Mouse (Mus musculus): Measurements from ENCODE around the gene Fbxl17. TPM values are rescaled to one million over a fixed set of nuclear protein-coding genes. Genes with fewer than 3 reads are reported as not detected.
A peak's percentile ranks its signal among the peaks of the same experiment; 100 is the strongest.

Fbxl17 gene
- total RNA-seq, 1 experiment from 2014 or later = 17.1 TPM

GRCm38 (mm10) chr17:63352634-63353195 is 147.1 kb downstream of the Fbxl17 start:
- ATAC-seq (ENCODE audit: extremely low read depth, insufficient number of reproducible peaks, low FRiP score, poor library complexity, severe bottlenecking) = no peak

DNA sequence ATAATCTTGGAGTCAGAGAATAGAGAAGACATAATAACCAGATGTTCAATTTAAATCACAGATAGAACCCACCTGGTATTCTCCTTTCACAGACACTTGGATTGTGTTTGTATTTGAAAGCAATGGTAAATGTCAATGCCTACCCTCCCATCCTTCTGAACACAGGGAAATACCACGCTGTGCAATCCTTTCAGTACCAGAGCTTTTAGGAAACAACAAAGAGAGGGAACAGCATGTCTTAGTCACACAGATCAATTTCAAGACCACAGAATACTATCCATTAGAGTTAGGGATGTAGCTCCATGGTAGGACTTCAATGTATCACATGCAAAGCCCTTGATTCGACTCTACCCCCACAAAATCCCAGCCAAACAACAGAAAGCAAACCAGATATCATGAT is 148.1 kb downstream of the Fbxl17 start:
- ATAC-seq (ENCODE audit: extremely low read depth, insufficient number of reproducible peaks, low FRiP score, poor library complexity, severe bottlenecking) = no peak

DNA sequence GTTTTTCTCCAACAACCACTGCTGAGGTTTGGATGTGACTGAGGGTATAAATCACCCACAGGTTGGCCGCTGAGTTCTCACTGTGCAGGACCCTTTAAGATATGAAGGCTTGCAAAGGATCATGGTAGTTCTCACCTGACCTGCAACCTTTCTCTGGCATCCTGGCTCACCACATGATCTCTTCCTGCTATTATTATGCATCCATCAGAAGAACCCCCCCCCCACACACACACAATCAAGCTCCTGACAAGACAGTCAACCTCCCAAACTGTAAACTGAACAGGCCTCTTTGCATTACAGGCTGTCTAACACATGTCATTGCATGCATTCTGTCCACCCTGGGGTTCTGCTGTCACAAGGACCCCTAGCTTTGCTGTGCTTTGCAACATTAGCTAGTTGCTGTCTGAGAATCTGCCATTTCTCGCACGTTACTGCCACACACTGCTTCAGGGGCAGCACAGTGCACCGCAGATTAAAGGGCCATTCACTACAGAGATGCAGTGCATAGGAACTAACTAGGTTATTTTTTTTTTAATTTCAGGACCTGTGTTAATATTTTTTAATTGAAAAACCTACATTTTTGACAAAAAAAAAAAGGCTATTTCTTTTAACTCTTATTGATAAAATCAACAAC is 148.8 kb downstream of the Fbxl17 start:
- ATAC-seq (ENCODE audit: extremely low read depth, insufficient number of reproducible peaks, low FRiP score, poor library complexity, severe bottlenecking) = no peak

GRCm38 (mm10) chr17:63344101-63344500 is 155.7 kb downstream of the Fbxl17 start:
- no peak for ATAC-seq (ENCODE audit: extremely low read depth, insufficient number of reproducible peaks, low FRiP score, poor library complexity, severe bottlenecking)

DNA sequence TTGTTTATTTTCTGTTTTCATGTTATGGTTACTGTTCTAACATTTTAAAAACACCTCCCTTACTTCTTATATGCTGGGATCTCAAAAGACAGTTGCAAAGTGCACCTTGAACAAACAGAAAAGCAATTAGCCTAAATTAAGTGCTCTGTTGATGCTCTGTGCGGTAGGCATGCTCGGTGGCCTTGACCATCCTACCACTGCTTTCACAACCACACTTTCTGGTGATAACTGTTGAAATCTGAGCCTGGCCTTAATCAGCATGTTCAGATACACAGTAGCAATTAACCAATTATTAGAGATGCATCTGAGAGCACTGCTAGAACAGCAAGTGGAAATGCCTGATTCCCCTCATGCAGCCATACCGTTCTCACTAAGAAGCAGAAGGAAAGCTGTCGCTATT is 156.7 kb downstream of the Fbxl17 start:
- ATAC-seq (ENCODE audit: extremely low read depth, insufficient number of reproducible peaks, low FRiP score, poor library complexity, severe bottlenecking) = no peak

- ATAC-seq (ENCODE audit: extremely low read depth, insufficient number of reproducible peaks, low FRiP score, poor library complexity, severe bottlenecking) = no peak
Observed at GRCm38 (mm10) chr17:63342440-63342839, 157.4 kb downstream of the Fbxl17 start.

DNA sequence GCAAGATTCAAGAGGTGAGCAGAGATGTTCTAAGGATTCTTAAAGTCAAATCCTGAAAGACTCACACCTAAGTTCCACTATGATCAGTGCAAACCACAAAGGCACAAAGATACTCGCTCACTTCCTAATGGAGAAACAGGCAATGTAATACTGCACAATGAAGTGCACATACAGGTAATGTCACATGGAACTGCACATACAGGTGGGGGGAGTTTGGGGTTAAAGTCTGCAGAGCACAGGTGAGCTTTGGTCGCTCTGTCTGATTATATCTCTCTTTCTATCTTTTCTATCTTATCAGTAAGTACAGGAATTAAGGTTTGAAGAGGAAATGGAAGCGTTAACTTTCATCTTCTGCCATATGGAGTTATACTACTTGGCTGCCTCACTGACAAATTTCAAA is 158.6 kb downstream of the Fbxl17 start:
- ATAC-seq (ENCODE audit: extremely low read depth, insufficient number of reproducible peaks, low FRiP score, poor library complexity, severe bottlenecking) = no peak

DNA sequence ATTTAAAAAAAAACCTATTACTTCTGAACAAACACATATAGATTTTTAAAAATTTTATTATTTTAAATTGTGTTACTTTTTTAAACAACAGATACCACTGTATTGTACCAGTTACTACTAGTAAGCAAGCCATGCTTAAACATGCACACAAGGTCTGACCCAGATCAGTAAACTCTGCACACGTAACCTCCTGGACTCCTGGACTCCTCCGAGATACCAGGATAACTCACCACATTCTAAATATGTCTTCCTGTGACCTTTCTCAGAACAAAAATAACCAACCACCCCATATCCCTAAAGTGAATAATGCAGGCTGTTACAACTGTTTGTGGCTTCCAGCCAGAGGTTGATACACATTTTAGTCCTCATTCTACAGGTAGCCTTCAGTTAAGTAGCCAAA is 170.9 kb downstream of the Fbxl17 start:
- no peak for ATAC-seq (ENCODE audit: extremely low read depth, insufficient number of reproducible peaks, low FRiP score, poor library complexity, severe bottlenecking)

DNA sequence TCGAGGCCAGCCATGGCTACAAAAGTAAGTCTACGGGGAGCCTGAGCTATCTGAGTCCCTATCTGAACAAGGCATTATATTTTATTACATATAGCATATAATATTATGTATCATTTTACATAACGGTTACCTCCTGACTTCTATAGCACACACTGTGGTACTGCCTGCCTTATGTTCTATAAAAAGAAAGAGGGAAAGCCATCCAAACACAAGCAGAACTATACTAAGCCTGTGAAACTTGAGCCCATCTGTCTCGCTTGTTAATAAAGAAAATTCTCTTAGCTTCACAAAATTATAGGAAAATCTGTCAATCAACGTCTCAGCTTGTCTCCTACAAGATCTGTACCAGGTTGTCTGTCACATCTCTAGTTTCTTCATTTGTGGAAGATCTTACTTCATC is 173.6 kb downstream of the Fbxl17 start:
- no peak for ATAC-seq (ENCODE audit: extremely low read depth, insufficient number of reproducible peaks, low FRiP score, poor library complexity, severe bottlenecking)

DNA sequence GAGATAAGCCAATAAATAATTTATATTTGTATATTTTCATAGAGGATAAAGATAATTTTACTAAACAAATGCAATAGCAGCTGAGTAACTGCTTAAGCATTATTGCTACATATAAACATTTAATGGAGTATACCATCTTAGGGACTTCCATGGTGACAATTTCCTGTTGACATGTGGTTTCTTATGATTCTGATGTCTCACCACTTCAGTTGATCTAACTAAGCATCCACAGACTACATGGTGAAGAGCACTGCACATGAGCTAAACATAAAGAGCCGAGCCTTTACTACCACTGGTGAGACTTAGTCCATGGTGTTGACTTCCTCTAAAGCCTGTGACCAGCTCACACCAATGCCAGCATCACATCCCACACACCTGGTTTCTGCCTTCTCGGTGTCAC is 175.1 kb downstream of the Fbxl17 start:
- no peak for ATAC-seq (ENCODE audit: extremely low read depth, insufficient number of reproducible peaks, low FRiP score, poor library complexity, severe bottlenecking)

DNA sequence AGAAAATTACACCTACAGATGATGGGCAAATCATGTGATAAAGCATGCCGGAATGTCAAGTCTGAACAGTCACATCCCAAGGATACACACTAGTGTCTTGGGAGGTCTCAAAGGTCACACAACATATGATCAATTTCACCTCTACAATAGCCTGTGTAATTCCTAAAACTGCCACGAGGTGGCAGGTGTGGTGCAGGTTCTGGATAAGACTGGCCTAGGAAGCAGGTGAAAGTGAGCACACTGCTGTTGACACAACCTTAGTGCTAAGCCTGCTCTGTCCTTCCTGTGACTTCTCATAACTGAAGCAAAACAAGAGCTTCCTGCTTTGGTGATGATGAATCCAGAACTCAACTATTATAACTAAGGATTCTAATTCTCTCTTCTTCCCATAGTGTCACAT is 175.8 kb downstream of the Fbxl17 start:
- peak; percentile 91 for ATAC-seq (ENCODE audit: extremely low read depth, insufficient number of reproducible peaks, low FRiP score, poor library complexity, severe bottlenecking)

DNA sequence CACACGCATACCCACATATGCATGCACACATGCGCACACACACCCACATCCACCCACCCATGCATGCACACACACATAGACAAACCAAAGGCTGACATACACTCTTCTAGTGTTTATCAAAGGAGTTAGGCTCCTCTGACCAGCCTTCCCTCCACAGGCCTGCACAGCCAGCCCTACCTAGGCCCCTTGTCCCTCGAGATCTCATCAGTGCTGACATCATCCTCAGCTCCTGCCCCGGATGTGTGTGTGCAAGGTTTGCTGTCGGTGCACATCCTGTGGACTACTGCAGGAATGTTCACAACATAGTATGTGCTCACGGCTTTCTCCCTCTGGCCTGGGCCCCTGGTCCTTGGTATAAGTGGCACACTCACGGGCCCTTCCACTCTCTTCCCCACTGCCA is 177.0 kb downstream of the Fbxl17 start:
- no peak for ATAC-seq (ENCODE audit: extremely low read depth, insufficient number of reproducible peaks, low FRiP score, poor library complexity, severe bottlenecking)

DNA sequence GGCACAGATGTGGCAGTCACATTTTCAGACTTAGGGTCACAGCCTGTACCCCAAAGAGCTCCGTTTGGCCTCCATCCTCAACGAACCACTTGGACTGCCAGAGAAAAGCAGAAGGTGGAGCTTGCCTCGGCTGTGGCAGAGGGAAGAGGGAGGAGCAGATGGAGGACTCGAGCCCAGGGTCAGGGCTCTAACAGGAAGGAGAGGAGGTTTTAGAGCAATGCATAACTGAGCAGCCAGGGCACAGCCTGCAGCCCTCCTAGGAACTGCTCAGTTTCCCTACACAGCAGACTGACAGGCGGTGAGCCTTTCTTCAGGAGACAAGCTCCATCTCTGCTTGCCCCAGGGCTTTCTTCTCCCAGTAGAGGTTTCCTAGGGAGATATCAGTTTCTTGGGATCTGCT is 178.5 kb downstream of the Fbxl17 start:
- ATAC-seq (ENCODE audit: extremely low read depth, insufficient number of reproducible peaks, low FRiP score, poor library complexity, severe bottlenecking) = no peak

DNA sequence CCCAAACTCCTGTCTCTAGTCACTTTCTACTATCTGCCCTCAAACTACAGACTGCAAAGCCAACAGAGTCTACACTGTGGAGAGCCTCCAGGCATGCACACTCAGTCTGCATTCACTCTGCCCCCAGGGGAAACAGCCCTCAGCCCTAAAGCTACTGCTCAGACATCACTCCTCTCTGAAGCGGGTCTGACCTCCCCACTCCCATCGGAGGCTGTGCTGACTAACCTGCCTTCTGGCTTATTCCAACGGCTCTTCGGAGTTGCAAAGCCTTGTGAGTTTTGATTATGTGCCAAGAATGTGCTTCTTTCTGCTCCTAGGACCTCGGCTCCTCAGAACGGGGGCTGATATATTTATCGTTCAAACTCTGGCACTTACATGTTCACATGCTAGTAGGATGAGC is 182.3 kb downstream of the Fbxl17 start:
- no peak for ATAC-seq (ENCODE audit: extremely low read depth, insufficient number of reproducible peaks, low FRiP score, poor library complexity, severe bottlenecking)

- no peak for ATAC-seq (ENCODE audit: extremely low read depth, insufficient number of reproducible peaks, low FRiP score, poor library complexity, severe bottlenecking)
Observed at GRCm38 (mm10) chr17:63315646-63316480, 184.0 kb downstream of the Fbxl17 start.

GRCm38 (mm10) chr17:63312804-63313203 is 187.0 kb downstream of the Fbxl17 start:
- no peak for ATAC-seq (ENCODE audit: extremely low read depth, insufficient number of reproducible peaks, low FRiP score, poor library complexity, severe bottlenecking)

- no peak for ATAC-seq (ENCODE audit: extremely low read depth, insufficient number of reproducible peaks, low FRiP score, poor library complexity, severe bottlenecking)
Observed at GRCm38 (mm10) chr17:63312330-63312729, 187.5 kb downstream of the Fbxl17 start.

DNA sequence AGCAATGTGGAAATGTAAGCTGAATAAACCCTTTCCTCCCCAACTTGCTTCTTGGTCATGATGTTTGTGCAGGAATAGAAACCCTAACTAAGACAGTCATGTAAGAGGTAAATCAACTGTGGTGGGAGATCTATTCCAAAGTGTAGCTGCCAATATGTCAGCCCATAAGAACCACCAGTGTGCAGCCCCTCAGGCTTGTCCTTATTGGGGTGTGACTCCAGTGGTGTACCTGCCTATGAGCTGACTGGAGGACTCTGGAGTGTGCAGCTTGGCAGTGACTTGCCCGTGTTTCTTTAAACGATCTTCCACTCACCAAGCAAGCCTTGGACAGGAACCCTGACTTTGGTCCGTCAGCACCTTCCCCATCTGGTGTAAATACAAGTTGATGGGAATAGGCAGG is 188.2 kb downstream of the Fbxl17 start:
- no peak for ATAC-seq (ENCODE audit: extremely low read depth, insufficient number of reproducible peaks, low FRiP score, poor library complexity, severe bottlenecking)

DNA sequence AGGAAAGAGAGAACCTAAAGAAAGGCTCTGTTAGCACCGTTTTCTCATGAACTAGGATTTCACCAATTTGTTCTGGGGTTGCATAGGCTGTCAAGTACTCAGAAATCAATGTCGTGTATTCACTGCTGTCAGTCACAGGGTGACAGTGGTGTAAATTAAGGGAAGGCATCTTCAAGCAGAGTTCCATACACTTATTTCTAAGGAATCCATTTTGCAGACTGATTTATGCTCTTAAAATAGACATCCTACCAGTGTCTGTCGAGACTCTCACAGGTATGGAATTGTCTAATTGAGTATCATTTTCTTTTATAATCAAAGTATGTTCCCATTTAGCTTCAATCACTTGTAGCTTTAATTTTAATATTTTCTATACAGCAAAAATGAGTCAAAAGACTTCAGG is 189.8 kb downstream of the Fbxl17 start:
- no peak for ATAC-seq (ENCODE audit: extremely low read depth, insufficient number of reproducible peaks, low FRiP score, poor library complexity, severe bottlenecking)

GRCm38 (mm10) chr17:63303862-63304261 is 196.0 kb downstream of the Fbxl17 start:
- no peak for ATAC-seq (ENCODE audit: extremely low read depth, insufficient number of reproducible peaks, low FRiP score, poor library complexity, severe bottlenecking)

Data from neutrophil, adult 5-6 weeks (primary cell).